Mouse (Mus musculus): ENCODE measurements around the gene Ntm. TPM values are rescaled to one million over a fixed set of nuclear protein-coding genes. Genes with fewer than 3 reads are reported as not detected.

The Ntm gene
- polyA plus RNA-seq, 1 experiment from 2014 or later: 134 TPM

DNA sequence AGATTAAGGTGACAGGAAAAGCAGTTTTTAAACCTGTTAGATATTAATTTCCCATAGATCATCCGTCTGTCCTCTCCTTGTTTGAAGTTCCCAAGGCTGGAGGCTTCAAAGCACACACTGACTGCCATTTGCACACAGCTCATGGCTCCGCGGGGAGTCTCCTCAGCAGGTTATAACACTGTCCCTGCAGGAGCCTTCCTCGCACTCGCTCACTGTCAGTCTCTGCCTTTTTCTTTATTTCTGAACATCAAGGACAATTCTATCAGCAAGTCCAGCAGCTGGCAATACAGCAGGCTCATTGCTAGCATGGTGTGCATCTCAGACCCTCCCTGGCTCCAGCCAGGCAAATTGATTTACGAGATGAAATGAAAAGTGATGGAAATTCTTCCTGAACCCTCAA lies 485.7 kb downstream of the Ntm start:
- Histone ChIP-seq H3K4me1 (replicated peaks; ENCODE audit: control insufficient read depth, insufficient read depth, low read length) (no peaks in the 10 kb centered on the region), H3K36me3 (ENCODE audit: control insufficient read depth, insufficient read depth) (no peaks in the 10 kb centered on the region), H3K4me3 (replicated peaks; ENCODE audit: low read length) (no peak overlapping the region), H3K4me2 (ENCODE audit: low read length) (no peak overlapping the region), H3K27me3 (replicated peaks; ENCODE audit: control insufficient read depth, insufficient read depth, low read length) (no peaks in the 10 kb centered on the region), H3K27ac (ENCODE audit: low read length) (no peak overlapping the region), H3K9me3 (ENCODE audit: control insufficient read depth, low read length) (no peaks in the 10 kb centered on the region), H3K9ac (replicated peaks; ENCODE audit: low read depth, low read length) (no peak overlapping the region)
- 43% methylated on average over 6 of the region's 6 CpGs for WGBS
- ATAC-seq: no peak

DNA sequence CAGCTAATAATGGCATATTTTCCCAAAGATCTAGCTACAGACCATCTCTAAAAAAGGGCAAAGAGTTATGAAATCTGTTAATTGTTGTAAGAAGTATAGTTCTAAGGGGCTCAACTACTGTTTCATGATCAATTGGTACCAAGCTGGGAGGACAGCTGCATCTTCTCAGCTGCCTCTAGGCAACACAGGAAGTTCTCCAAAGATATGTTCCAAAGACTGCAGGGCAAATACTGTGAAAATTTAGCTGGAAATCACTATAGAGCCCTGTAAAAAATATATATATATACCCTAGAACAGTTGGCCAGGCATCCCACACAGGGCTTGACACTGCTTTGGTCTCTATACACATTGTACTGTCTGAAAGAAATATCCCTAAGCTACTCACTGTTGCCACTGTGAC lies 489.5 kb downstream of the Ntm start:
- H3K36me3 ChIP-seq (ENCODE audit: control insufficient read depth, insufficient read depth): no peaks in the 10 kb centered on the region
- H3K27me3 ChIP-seq (replicated peaks; ENCODE audit: control insufficient read depth, insufficient read depth, low read length): no peaks in the 10 kb centered on the region
- H3K9me3 ChIP-seq (ENCODE audit: control insufficient read depth, low read length): no peaks in the 10 kb centered on the region
- no peak overlapping the region for H3K27ac ChIP-seq (ENCODE audit: low read length)
- ATAC-seq: no peak
- H3K4me2 ChIP-seq (ENCODE audit: low read length): no peak overlapping the region
- H3K4me3 ChIP-seq (replicated peaks; ENCODE audit: low read length): no peak overlapping the region
- H3K4me1 ChIP-seq (replicated peaks; ENCODE audit: control insufficient read depth, insufficient read depth, low read length): no peaks in the 10 kb centered on the region
- no peak overlapping the region for H3K9ac ChIP-seq (replicated peaks; ENCODE audit: low read depth, low read length)

DNA sequence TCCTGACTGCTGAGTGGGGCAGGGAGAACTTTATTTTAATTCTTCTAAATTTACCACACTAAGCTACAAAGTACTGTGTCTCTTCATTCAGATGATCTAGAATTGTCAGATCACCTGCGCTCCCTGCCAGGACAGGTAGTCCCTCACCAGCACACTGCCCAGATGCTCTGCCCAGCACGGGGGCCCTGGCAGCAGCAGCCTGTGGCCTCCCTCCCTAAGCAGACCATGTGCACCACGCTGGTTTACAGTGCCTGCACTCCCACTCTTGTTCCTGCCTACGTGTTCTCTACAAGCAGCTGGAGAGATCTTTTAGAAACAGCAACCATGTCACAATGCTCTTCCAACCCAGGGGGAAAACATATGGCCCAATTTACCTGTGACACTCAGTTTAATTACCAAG lies 490.7 kb downstream of the Ntm start:
- no peaks in the 10 kb centered on the region for H3K36me3 ChIP-seq (ENCODE audit: control insufficient read depth, insufficient read depth)
- no peaks in the 10 kb centered on the region for H3K9me3 ChIP-seq (ENCODE audit: control insufficient read depth, low read length)
- H3K9ac ChIP-seq (replicated peaks; ENCODE audit: low read depth, low read length): no peak overlapping the region
- 66% methylated on average over 4 of the region's 4 CpGs for WGBS
- no peaks in the 10 kb centered on the region for H3K4me1 ChIP-seq (replicated peaks; ENCODE audit: control insufficient read depth, insufficient read depth, low read length)
- ATAC-seq: no peak
- H3K27me3 ChIP-seq (replicated peaks; ENCODE audit: control insufficient read depth, insufficient read depth, low read length): no peaks in the 10 kb centered on the region
- H3K4me2 ChIP-seq (ENCODE audit: low read length): no peak overlapping the region
- no peak overlapping the region for H3K27ac ChIP-seq (ENCODE audit: low read length)
- no peak overlapping the region for H3K4me3 ChIP-seq (replicated peaks; ENCODE audit: low read length)

DNA sequence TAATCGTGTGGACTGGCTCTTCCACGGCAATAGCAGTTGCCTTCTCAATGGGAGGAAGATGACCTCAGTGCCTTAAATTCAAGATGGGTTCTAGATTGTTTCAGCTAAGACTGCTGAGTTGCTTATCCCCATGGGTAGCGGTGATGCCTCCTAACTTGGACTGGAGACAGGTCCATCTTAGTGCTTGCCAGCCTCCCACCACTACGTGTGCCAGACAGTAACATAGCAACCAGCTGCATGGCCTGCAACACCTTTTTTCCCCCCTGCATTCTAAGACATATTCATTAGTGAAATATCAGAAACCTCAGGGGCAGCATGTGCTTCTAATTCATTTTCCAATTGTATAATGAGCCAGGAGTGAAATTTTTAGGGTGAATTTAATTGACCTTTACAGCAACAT lies 498.2 kb downstream of the Ntm start:
- no peak overlapping the region for H3K4me3 ChIP-seq (replicated peaks; ENCODE audit: low read length)
- no peaks in the 10 kb centered on the region for H3K9me3 ChIP-seq (ENCODE audit: control insufficient read depth, low read length)
- WGBS: 77% methylated on average over 4 of the region's 4 CpGs
- ATAC-seq: no peak
- no peak overlapping the region for H3K27ac ChIP-seq (ENCODE audit: low read length)
- no peak overlapping the region for H3K9ac ChIP-seq (replicated peaks; ENCODE audit: low read depth, low read length)
- no peaks in the 10 kb centered on the region for H3K36me3 ChIP-seq (ENCODE audit: control insufficient read depth, insufficient read depth)
- no peaks in the 10 kb centered on the region; the same call in 1 of the 2 replicates for H3K4me1 ChIP-seq (replicated peaks; ENCODE audit: control insufficient read depth, insufficient read depth, low read length)
- H3K27me3 ChIP-seq (replicated peaks; ENCODE audit: control insufficient read depth, insufficient read depth, low read length): no peaks in the 10 kb centered on the region
- H3K4me2 ChIP-seq (ENCODE audit: low read length): no peak overlapping the region

DNA sequence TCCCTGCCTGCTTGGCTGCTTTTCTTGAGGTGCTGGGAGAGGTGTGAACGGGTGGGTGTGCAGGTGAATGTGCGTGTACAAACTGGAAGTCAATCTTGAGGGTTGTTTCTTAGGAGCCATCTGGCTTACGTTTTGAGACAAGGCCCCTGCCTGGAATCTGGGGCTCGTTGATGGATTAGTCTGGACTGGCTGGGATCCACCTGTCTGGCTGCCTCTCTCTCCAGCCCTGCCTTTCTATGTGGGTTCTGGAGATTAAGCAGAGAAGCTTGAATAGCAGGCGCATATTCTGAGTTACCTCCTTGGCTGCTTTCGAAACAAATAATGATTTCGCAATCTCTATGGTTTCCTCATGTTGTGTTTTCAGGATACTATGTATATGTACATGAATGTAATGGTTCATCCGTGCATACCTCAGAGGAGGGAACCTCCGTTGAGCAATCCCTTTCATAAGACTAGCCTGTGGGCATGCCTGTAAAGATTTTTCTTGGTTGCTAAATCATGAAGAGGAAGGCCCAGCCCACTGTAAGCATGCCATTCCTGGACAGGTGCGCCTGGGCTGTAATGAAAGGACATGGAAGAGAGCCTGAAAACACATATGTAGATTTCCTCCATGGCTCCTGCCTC lies 499.9 kb downstream of the Ntm start:
- 77% methylated on average over 10 of the region's 10 CpGs for WGBS
- H3K4me1 ChIP-seq (replicated peaks; ENCODE audit: control insufficient read depth, insufficient read depth, low read length): peaks cover 2% of the 10 kb centered on the region; the same call in 1 of the 2 replicates

DNA sequence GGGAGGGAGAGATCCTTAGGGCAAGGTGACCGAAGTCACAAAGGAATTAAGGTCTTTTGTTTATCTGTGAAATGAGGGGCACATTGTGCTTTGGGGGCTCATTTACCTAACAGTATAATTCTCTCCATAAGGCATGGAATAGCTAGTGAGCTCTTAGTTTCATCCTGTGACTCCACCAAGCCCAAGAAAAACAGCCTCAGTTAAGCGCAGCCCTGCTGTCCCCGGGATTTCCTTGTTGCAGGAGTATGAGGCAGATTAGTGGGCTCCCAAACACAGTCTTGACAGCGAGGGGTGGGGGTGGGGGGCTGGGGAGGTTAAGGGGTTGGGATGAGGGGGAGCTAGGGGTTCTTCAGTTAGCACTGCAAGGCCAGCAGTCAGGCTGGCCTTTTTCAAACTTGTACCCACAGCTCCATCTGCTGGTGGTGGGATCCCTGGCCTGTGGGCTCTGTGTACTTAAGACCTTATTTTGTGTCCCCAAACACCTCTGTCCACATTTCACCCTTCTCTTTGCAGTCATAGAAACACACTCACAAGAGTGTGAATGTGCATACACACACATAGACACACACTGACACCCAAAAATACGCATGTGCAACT lies 504.9 kb downstream of the Ntm start:
- ATAC-seq: peak; percentile 74
- no peaks in the 10 kb centered on the region for H3K27me3 ChIP-seq (replicated peaks; ENCODE audit: control insufficient read depth, insufficient read depth, low read length)
- H3K4me3 ChIP-seq (replicated peaks; ENCODE audit: low read length): no peak overlapping the region
- H3K36me3 ChIP-seq (ENCODE audit: control insufficient read depth, insufficient read depth): no peaks in the 10 kb centered on the region
- 15% methylated on average over 5 of the region's 5 CpGs for WGBS
- H3K4me1 ChIP-seq (replicated peaks; ENCODE audit: control insufficient read depth, insufficient read depth, low read length): 0 out of 2 replicates have a peak, but pooled peaks cover 4% of the 10 kb centered on the region
- no peak overlapping the region for H3K9ac ChIP-seq (replicated peaks; ENCODE audit: low read depth, low read length)
- H3K27ac ChIP-seq (ENCODE audit: low read length): no peak overlapping the region
- H3K9me3 ChIP-seq (ENCODE audit: control insufficient read depth, low read length): no peaks in the 10 kb centered on the region
- H3K4me2 ChIP-seq (ENCODE audit: low read length): no peak overlapping the region

More for the DNA sequence above, 499.9 kb downstream of the Ntm start:
- H3K9ac ChIP-seq (replicated peaks; ENCODE audit: low read depth, low read length): no peak overlapping the region
- H3K4me3 ChIP-seq (replicated peaks; ENCODE audit: low read length): no peak overlapping the region
- no peaks in the 10 kb centered on the region for H3K9me3 ChIP-seq (ENCODE audit: control insufficient read depth, low read length)
- no peaks in the 10 kb centered on the region for H3K36me3 ChIP-seq (ENCODE audit: control insufficient read depth, insufficient read depth)
- no peak overlapping the region for H3K27ac ChIP-seq (ENCODE audit: low read length)
- no peak for ATAC-seq
- no peak overlapping the region for H3K4me2 ChIP-seq (ENCODE audit: low read length)
- H3K27me3 ChIP-seq (replicated peaks; ENCODE audit: control insufficient read depth, insufficient read depth, low read length): no peaks in the 10 kb centered on the region

DNA sequence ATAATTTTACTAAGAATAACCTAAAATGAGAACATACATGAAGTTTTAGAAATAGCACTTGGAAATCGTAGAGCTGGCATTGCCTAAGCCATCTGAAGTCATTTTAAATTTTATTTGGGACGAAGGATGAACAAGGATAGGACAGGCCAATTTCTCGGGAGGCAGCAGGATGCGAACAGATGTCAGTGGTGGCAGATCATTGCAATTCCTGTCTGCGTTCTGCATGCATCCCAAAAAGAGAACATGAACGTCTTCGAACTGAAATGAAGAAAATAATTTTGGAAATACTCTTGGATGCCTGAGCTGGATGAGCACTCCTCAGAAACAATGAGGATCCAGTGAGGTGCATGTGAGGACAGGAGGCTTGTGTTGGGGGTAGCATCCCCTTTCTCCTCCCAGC lies 506.9 kb downstream of the Ntm start:
- ATAC-seq: no peak
- Histone ChIP-seq H3K27me3 (replicated peaks; ENCODE audit: control insufficient read depth, insufficient read depth, low read length) (no peaks in the 10 kb centered on the region), H3K4me2 (ENCODE audit: low read length) (no peak overlapping the region), H3K27ac (ENCODE audit: low read length) (no peak overlapping the region), H3K36me3 (ENCODE audit: control insufficient read depth, insufficient read depth) (no peaks in the 10 kb centered on the region), H3K4me1 (replicated peaks; ENCODE audit: control insufficient read depth, insufficient read depth, low read length) (0 out of 2 replicates have a peak, but pooled peaks cover 4% of the 10 kb centered on the region), H3K9ac (replicated peaks; ENCODE audit: low read depth, low read length) (no peak overlapping the region), H3K4me3 (replicated peaks; ENCODE audit: low read length) (no peak overlapping the region), H3K9me3 (ENCODE audit: control insufficient read depth, low read length) (no peaks in the 10 kb centered on the region)
- WGBS: 76% methylated on average over 7 of the region's 7 CpGs

DNA sequence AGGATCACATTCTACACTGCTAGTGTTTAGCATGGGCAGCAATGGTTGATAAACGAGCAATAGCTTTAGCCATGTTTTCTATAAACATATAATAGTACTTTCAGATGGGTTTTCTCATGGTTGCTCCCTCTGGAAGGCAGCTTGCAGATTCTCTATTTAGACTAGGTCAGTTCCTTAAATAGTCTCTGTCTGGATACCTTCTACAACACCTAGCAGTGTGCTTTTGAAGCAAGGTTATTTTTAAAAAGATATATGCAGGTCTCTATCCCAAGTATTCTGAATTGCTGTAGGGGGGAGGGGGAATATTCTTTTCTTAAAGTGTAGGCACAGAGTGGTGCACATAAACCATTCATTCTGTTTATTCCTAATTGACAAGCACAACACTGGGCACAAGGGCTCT lies 511.7 kb downstream of the Ntm start:
- ATAC-seq: no peak
- Histone ChIP-seq H3K36me3 (ENCODE audit: control insufficient read depth, insufficient read depth) (no peaks in the 10 kb centered on the region), H3K9ac (replicated peaks; ENCODE audit: low read depth, low read length) (no peak overlapping the region), H3K4me1 (replicated peaks; ENCODE audit: control insufficient read depth, insufficient read depth, low read length) (no peaks in the 10 kb centered on the region), H3K27me3 (replicated peaks; ENCODE audit: control insufficient read depth, insufficient read depth, low read length) (no peaks in the 10 kb centered on the region), H3K4me3 (replicated peaks; ENCODE audit: low read length) (no peak overlapping the region), H3K4me2 (ENCODE audit: low read length) (no peak overlapping the region), H3K9me3 (ENCODE audit: control insufficient read depth, low read length) (no peaks in the 10 kb centered on the region), H3K27ac (ENCODE audit: low read length) (no peak overlapping the region)
- WGBS: 88% methylated on average over 1 of the region's 1 CpGs

DNA sequence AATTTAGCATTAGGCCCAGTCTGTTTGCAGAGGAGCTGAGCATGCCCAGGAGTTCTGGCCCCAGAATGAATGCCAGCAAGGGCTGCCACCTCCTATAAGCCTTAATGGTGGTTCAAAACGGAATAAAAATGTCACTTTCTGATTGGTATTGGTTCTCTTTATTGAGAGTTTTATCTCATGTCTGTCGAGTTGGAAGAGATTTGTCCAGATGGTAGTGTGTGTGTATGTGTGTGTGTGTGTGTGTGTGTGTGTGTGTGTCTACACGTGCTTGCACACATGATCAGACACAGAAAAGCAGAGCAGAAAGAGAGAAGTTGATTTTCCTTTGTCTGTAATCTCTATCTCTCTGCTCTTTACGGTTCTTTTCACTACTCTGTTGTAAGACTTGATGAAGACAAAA lies 518.9 kb downstream of the Ntm start:
- no peak for ATAC-seq
- Histone ChIP-seq H3K27me3 (replicated peaks; ENCODE audit: control insufficient read depth, insufficient read depth, low read length) (no peaks in the 10 kb centered on the region), H3K9ac (replicated peaks; ENCODE audit: low read depth, low read length) (no peak overlapping the region), H3K4me2 (ENCODE audit: low read length) (no peak overlapping the region), H3K36me3 (ENCODE audit: control insufficient read depth, insufficient read depth) (no peaks in the 10 kb centered on the region), H3K4me3 (replicated peaks; ENCODE audit: low read length) (no peak overlapping the region), H3K27ac (ENCODE audit: low read length) (no peak overlapping the region), H3K9me3 (ENCODE audit: control insufficient read depth, low read length) (no peaks in the 10 kb centered on the region), H3K4me1 (replicated peaks; ENCODE audit: control insufficient read depth, insufficient read depth, low read length) (0 out of 2 replicates have a peak, but pooled peaks cover 6% of the 10 kb centered on the region)
- WGBS: 43% methylated on average over 4 of the region's 4 CpGs
